Mouse (Mus musculus): ENCODE data around the gene Zfp57.

GRCm38 (mm10) chr17:37027486-37027885 is 26.5 kb downstream of the Zfp57 start:
- no peak for TF ChIP-seq CTCF (IDR thresholded peaks at IDR 0.05; ENCODE audit: control insufficient read depth, insufficient read depth, insufficient read length)
- no peak for TF ChIP-seq MAX (IDR thresholded peaks at IDR 0.05)
- TF ChIP-seq MYOD1 (IDR thresholded peaks at IDR 0.05; ENCODE audit: control insufficient read depth, insufficient read length, low read depth): no peak
- TF ChIP-seq USF1 (IDR thresholded peaks at IDR 0.05; ENCODE audit: low read depth): no peak
- TF ChIP-seq MYOG (IDR thresholded peaks at IDR 0.05; ENCODE audit: control insufficient read depth, extremely low read depth, insufficient read length): no peak
- TF ChIP-seq CEBPB (IDR thresholded peaks at IDR 0.05; ENCODE audit: low read depth): no peak
- TF ChIP-seq FOSL1 (IDR thresholded peaks at IDR 0.05; ENCODE audit: insufficient read depth, low read length, poor library complexity, severe bottlenecking): no peak

Data from C2C12 (cell line).